Mouse (Mus musculus): ENCODE data around the gene Sh3tc1. TPM values are rescaled to one million over a fixed set of nuclear protein-coding genes. Genes with fewer than 3 reads are reported as not detected.

Gene Sh3tc1
- polyA plus RNA-seq, 1 experiment from 2014 or later, result 2.9 TPM

DNA sequence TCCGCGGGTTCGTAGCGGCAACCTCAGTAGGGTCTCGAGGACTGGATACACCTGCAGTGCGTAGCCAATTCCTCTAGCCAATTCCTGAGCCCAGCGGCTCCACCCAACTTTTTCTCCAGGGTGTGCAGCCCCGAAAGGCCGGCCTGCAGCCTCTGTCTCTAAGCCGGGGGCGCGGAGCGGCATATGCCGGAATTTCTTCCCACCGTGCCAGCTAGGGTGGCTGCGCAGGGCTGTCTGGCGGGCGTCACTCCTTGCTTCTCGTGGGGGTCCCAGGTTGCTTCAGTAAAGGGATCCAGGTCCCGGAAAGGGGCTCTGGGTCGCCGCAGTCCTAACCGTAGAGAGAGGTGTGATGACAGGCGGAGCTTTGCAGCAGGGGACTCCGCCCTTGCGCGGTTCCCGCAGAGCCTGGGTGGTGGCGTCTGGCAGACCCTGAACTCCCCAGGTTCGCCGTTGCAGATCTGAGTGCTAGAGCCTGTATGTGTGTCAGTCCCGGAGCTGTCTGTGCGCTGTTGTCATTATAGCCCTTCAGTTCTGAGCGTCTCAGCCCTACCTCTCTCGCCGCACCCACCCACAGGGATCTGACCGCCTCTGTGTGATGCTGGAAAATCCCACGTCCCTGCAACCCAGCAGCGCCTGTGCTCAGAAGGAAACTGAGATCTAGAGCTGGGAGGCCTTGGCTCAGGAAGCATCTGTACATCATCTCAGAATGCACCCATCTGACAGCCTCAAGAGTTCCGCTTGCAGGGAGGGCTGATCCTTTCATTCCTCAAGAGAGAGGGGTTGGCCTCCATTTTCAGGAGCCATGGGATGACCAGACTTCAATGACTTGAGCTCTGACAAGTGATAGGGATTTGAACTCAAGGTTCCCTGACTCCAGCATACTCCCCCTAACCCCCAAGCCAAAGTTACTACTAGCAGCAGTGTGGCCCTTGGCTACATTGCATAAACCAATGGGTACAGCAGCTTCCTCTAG lies 18.6 kb upstream of the Sh3tc1 start:
- 0 out of 2 replicates have a peak, but pooled peaks cover 7% of the 10 kb centered on the region for H3K4me1 ChIP-seq (ENCODE audit: control insufficient read depth, insufficient read depth, low read length)
- ATAC-seq (ENCODE audit: insufficient number of reproducible peaks, insufficient read depth, low FRiP score, low read depth), result peak; percentile 19; the same call in 1 of the 2 replicates
- H3K4me3 ChIP-seq (ENCODE audit: low read depth, low read length), result peak overlapping the region; percentile 46
- H3K27me3 ChIP-seq (ENCODE audit: control insufficient read depth, insufficient read depth, low read length), result peaks cover 13% of the 10 kb centered on the region
- no peaks in the 10 kb centered on the region for H3K9me3 ChIP-seq (ENCODE audit: control insufficient read depth, low read depth, low read length)
- no peaks in the 10 kb centered on the region for H3K36me3 ChIP-seq (ENCODE audit: control insufficient read depth, insufficient read depth, low read length)
- no peak overlapping the region for H3K27ac ChIP-seq (ENCODE audit: low read length)
- H3K4me2 ChIP-seq (replicated peaks; ENCODE audit: low read depth, low read length), result peak overlapping the region; percentile 98
- H3K9ac ChIP-seq (replicated peaks; ENCODE audit: low read depth, low read length), result peak overlapping the region; percentile 4; the same call in 1 of the 2 replicates
- 2% methylated on average over 40 of the region's 40 CpGs for WGBS

DNA sequence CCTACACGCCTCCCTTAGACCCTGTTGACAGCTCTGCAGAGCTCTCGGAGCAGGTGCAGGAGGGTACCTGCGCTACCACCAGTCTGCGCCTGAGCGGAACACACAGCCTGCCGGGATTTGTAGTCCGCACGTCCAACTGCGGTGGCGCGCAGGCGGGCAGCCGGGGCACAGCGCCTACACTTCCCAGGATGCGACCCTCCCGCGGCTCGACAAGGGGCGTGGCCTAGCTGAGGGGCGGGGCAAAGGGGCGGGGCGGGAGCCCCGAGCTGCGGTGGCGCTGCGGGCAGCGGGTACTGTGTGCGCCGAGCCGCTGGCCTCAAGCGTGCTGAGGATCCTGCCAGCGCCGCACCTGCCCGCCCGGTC lies 17.8 kb upstream of the Sh3tc1 start, which contains the start of gene Ablim2:
Gene Ablim2 (plus strand): TSS at position 242 of the 363 bp plus-strand sequence.
- peak; percentile 94 for ATAC-seq (ENCODE audit: insufficient number of reproducible peaks, insufficient read depth, low FRiP score, low read depth)
- under 1% methylated on average over 33 of the region's 35 CpGs for WGBS

DNA sequence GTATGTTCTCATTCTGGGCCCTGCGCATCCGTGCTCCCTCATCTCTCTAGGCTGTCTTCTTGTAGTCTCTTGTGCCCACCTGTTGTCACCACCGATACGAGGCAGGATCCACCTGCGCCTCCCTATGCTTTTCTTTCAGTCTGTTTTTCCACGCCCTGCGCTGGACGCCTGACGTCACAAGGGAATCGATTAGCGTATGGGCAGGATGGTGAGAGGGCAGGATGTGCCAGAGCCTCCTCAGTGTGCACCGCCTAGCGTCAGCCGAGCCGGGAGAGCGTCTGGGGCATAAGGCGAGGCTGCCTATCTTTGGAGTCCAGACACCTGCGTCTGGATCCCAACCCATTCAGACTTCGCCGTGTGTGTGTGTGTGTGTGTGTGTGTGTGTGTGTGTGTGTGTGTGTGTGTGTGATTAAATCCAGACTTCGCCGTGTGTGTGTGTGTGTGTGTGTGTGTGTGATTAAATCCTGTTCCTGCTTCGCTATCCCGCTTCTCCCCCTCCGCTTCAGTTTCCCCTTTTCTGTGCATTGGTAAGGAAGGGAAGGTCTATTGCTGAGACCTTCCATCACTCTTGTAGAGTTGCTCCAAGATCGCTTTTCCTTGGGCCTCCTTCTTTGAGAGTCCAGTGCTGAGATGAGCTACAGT lies 17.3 kb upstream of the Sh3tc1 start:
- Histone ChIP-seq H3K27ac (ENCODE audit: low read length) (no peak overlapping the region), H3K9ac (replicated peaks; ENCODE audit: low read depth, low read length) (0 out of 2 replicates have a peak overlapping the region, but pooled peaks have one; percentile 3), H3K4me2 (replicated peaks; ENCODE audit: low read depth, low read length) (peak overlapping the region; percentile 98), H3K4me3 (ENCODE audit: low read depth, low read length) (peak overlapping the region; percentile 46), H3K27me3 (ENCODE audit: control insufficient read depth, insufficient read depth, low read length) (peaks cover 13% of the 10 kb centered on the region), H3K9me3 (ENCODE audit: control insufficient read depth, low read depth, low read length) (no peaks in the 10 kb centered on the region), H3K4me1 (ENCODE audit: control insufficient read depth, insufficient read depth, low read length) (0 out of 2 replicates have a peak, but pooled peaks cover 7% of the 10 kb centered on the region), H3K36me3 (ENCODE audit: control insufficient read depth, insufficient read depth, low read length) (no peaks in the 10 kb centered on the region)
- peak; percentile 16; the same call in 1 of the 2 replicates for ATAC-seq (ENCODE audit: insufficient number of reproducible peaks, insufficient read depth, low FRiP score, low read depth)
- WGBS, result 16% methylated on average over 22 of the region's 26 CpGs

More for the DNA sequence above, 17.8 kb upstream of the Sh3tc1 start, which contains the start of gene Ablim2:
- H3K4me3 ChIP-seq (ENCODE audit: low read depth, low read length), result peak within 1 kb of the TSS; percentile 46
- H3K36me3 ChIP-seq (ENCODE audit: control insufficient read depth, insufficient read depth, low read length), result no peaks in the 10 kb centered on the region
- no peak within 1 kb of the TSS for H3K27ac ChIP-seq (ENCODE audit: low read length)
- peak within 1 kb of the TSS; percentile 98 for H3K4me2 ChIP-seq (replicated peaks; ENCODE audit: low read depth, low read length)
- peak within 1 kb of the TSS; percentile 4; the same call in 1 of the 2 replicates for H3K9ac ChIP-seq (replicated peaks; ENCODE audit: low read depth, low read length)
- H3K4me1 ChIP-seq (ENCODE audit: control insufficient read depth, insufficient read depth, low read length), result 0 out of 2 replicates have a peak, but pooled peaks cover 7% of the 10 kb centered on the region
- H3K27me3 ChIP-seq (ENCODE audit: control insufficient read depth, insufficient read depth, low read length), result peaks cover 13% of the 10 kb centered on the region
- no peaks in the 10 kb centered on the region for H3K9me3 ChIP-seq (ENCODE audit: control insufficient read depth, low read depth, low read length)

DNA sequence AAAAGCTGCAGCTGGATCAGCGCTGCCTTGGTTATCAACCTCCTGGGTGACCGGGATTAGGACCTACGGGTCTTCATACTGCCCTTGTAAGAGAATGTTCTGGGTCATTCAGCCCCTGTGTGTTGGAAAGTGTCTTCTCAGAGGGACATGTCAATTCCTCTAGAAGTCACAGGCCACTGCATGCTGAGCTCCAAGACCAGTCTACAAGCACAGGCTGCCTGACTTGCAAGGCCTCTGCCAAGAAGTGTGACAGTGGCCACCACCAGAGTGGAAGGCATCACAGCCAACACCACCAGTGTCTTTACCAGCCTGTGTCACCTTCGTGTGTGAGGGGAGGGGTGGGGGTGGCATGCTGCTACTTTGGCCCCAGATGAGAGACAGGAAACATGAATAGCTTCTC lies 16.2 kb upstream of the Sh3tc1 start:
- Histone ChIP-seq H3K9me3 (ENCODE audit: control insufficient read depth, low read depth, low read length) (no peaks in the 10 kb centered on the region), H3K4me1 (ENCODE audit: control insufficient read depth, insufficient read depth, low read length) (0 out of 2 replicates have a peak, but pooled peaks cover 7% of the 10 kb centered on the region), H3K9ac (replicated peaks; ENCODE audit: low read depth, low read length) (no peak overlapping the region), H3K27me3 (ENCODE audit: control insufficient read depth, insufficient read depth, low read length) (peaks cover 13% of the 10 kb centered on the region), H3K4me2 (replicated peaks; ENCODE audit: low read depth, low read length) (no peak overlapping the region), H3K36me3 (ENCODE audit: control insufficient read depth, insufficient read depth, low read length) (no peaks in the 10 kb centered on the region), H3K4me3 (ENCODE audit: low read depth, low read length) (no peak overlapping the region), H3K27ac (ENCODE audit: low read length) (no peak overlapping the region)
- no peak for ATAC-seq (ENCODE audit: insufficient number of reproducible peaks, insufficient read depth, low FRiP score, low read depth)
- WGBS, result 80% methylated on average over 4 of the region's 4 CpGs

DNA sequence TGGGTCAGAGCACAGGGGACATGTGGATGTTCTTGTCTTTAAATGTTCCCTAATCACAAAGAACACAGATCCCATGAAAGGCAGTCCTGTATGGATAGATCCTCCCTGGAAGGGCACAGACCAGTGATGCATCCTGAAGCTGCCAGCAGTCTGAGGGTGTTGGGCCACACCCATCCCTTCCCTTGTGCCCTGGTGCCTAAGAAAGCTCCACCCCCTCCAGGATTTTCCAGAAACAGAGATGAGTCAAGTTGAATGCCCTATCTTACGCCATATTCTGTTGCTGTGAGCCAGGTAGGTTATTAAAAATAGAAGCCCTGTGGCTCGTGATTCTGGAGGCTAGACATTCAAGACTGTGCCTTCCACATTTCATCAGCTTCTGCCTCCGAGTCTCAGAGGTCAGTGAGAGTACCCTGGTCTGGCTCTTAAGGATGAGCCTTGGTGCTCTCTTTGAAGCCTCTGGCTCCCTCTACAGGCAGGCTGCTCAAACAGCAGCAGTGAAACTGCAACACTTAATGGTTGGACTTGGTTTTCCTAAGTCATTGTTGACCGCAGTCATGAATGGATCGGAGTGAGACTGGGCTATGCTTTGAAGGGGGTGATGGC lies 15.4 kb upstream of the Sh3tc1 start:
- Histone ChIP-seq H3K27me3 (ENCODE audit: control insufficient read depth, insufficient read depth, low read length) (peaks cover 13% of the 10 kb centered on the region), H3K4me2 (replicated peaks; ENCODE audit: low read depth, low read length) (no peak overlapping the region), H3K27ac (ENCODE audit: low read length) (no peak overlapping the region), H3K4me1 (ENCODE audit: control insufficient read depth, insufficient read depth, low read length) (0 out of 2 replicates have a peak, but pooled peaks cover 7% of the 10 kb centered on the region), H3K9ac (replicated peaks; ENCODE audit: low read depth, low read length) (no peak overlapping the region), H3K36me3 (ENCODE audit: control insufficient read depth, insufficient read depth, low read length) (no peaks in the 10 kb centered on the region), H3K4me3 (ENCODE audit: low read depth, low read length) (no peak overlapping the region), H3K9me3 (ENCODE audit: control insufficient read depth, low read depth, low read length) (no peaks in the 10 kb centered on the region)
- no peak for ATAC-seq (ENCODE audit: insufficient number of reproducible peaks, insufficient read depth, low FRiP score, low read depth)
- 32% methylated on average over 5 of the region's 5 CpGs for WGBS

DNA sequence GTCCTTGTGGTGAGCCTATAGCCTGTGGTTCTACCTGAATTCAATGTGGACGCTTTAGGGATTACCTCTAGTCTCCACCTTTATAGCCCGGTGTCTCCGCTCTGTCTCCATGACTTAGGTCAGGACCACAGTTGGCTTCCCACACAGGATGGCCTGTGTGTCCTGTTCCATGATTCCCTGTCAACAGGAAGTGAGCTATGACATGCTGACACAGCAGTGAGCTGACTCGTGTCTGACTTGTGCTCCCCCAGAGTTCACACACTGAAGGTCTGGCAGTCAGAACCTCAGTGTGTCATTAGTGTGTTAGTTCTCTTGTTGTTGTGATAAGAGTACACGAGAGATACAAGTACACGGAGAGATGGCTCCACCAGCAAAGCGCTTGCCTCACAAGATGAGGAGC lies 11.2 kb upstream of the Sh3tc1 start:
- no peaks in the 10 kb centered on the region for H3K36me3 ChIP-seq (ENCODE audit: control insufficient read depth, insufficient read depth, low read length)
- H3K27ac ChIP-seq (ENCODE audit: low read length), result no peak overlapping the region
- H3K9ac ChIP-seq (replicated peaks; ENCODE audit: low read depth, low read length), result no peak overlapping the region
- H3K9me3 ChIP-seq (ENCODE audit: control insufficient read depth, low read depth, low read length), result no peaks in the 10 kb centered on the region
- no peak overlapping the region for H3K4me3 ChIP-seq (ENCODE audit: low read depth, low read length)
- no peaks in the 10 kb centered on the region for H3K27me3 ChIP-seq (ENCODE audit: control insufficient read depth, insufficient read depth, low read length)
- no peak for ATAC-seq (ENCODE audit: insufficient number of reproducible peaks, insufficient read depth, low FRiP score, low read depth)
- H3K4me1 ChIP-seq (ENCODE audit: control insufficient read depth, insufficient read depth, low read length), result no peaks in the 10 kb centered on the region
- WGBS, result 79% methylated on average over 7 of the region's 7 CpGs
- H3K4me2 ChIP-seq (replicated peaks; ENCODE audit: low read depth, low read length), result no peak overlapping the region

DNA sequence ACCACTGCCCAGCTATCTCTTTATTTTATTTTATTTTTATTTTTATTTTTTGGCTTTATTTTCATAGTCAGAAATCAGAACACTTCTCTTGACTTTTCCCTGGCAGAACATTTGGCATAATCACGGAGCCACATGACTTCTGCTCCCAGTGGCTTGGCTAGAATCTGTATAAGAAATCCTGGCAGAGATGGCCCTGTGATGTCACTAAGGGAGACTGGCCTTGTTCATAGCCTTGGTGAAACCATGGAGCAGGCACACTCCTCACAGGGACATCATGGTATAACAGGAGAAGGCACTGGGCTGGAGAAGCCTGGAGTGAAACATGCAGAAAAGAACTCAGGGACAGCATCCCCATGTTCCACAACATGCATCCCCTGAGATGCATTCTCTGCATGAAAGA lies 10.2 kb upstream of the Sh3tc1 start:
- 84% methylated on average over 1 of the region's 1 CpGs for WGBS

DNA sequence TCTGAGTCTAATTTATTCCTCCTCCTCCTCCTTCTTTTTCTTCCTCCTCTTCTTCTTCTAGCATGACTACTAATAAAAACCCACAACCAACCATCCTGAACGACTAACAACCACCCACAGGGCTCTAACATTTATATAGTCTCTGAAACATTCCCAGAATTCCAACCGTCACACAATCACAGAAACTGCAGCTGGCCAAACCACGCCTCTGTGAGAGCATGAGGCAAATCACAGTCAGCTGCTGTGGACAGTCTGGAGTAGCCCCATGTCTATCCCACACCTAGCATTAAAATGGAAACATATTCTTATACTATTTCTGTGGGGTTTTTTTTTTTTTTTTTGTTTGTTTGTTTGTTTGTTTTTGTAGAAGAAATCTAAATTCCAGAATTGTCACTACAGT lies 9.6 kb upstream of the Sh3tc1 start:
- H3K27me3 ChIP-seq (ENCODE audit: control insufficient read depth, insufficient read depth, low read length), result no peaks in the 10 kb centered on the region
- WGBS, result 53% methylated on average over 3 of the region's 3 CpGs

More for the DNA sequence above, 10.2 kb upstream of the Sh3tc1 start:
- ATAC-seq (ENCODE audit: insufficient number of reproducible peaks, insufficient read depth, low FRiP score, low read depth), result no peak
- no peak overlapping the region for H3K4me2 ChIP-seq (replicated peaks; ENCODE audit: low read depth, low read length)
- H3K9me3 ChIP-seq (ENCODE audit: control insufficient read depth, low read depth, low read length), result no peaks in the 10 kb centered on the region
- H3K36me3 ChIP-seq (ENCODE audit: control insufficient read depth, insufficient read depth, low read length), result no peaks in the 10 kb centered on the region
- no peaks in the 10 kb centered on the region for H3K4me1 ChIP-seq (ENCODE audit: control insufficient read depth, insufficient read depth, low read length)
- H3K27ac ChIP-seq (ENCODE audit: low read length), result no peak overlapping the region
- H3K4me3 ChIP-seq (ENCODE audit: low read depth, low read length), result no peak overlapping the region
- no peak overlapping the region for H3K9ac ChIP-seq (replicated peaks; ENCODE audit: low read depth, low read length)
- H3K27me3 ChIP-seq (ENCODE audit: control insufficient read depth, insufficient read depth, low read length), result no peaks in the 10 kb centered on the region

More for the DNA sequence above, 9.6 kb upstream of the Sh3tc1 start:
- H3K36me3 ChIP-seq (ENCODE audit: control insufficient read depth, insufficient read depth, low read length), result no peaks in the 10 kb centered on the region
- H3K9me3 ChIP-seq (ENCODE audit: control insufficient read depth, low read depth, low read length), result no peaks in the 10 kb centered on the region
- no peak overlapping the region for H3K4me2 ChIP-seq (replicated peaks; ENCODE audit: low read depth, low read length)
- H3K9ac ChIP-seq (replicated peaks; ENCODE audit: low read depth, low read length), result no peak overlapping the region
- ATAC-seq (ENCODE audit: insufficient number of reproducible peaks, insufficient read depth, low FRiP score, low read depth), result no peak
- no peaks in the 10 kb centered on the region for H3K4me1 ChIP-seq (ENCODE audit: control insufficient read depth, insufficient read depth, low read length)
- H3K27ac ChIP-seq (ENCODE audit: low read length), result no peak overlapping the region
- no peak overlapping the region for H3K4me3 ChIP-seq (ENCODE audit: low read depth, low read length)

All from stomach, embryonic 14.5 days (tissue).